Mouse (Mus musculus): ENCODE results near the gene Zfp410. TPM values are rescaled to one million over a fixed set of nuclear protein-coding genes. Genes with fewer than 3 reads are reported as not detected.

The Zfp410 gene
- polyA plus RNA-seq, 1 experiment: 59.5 TPM

DNA sequence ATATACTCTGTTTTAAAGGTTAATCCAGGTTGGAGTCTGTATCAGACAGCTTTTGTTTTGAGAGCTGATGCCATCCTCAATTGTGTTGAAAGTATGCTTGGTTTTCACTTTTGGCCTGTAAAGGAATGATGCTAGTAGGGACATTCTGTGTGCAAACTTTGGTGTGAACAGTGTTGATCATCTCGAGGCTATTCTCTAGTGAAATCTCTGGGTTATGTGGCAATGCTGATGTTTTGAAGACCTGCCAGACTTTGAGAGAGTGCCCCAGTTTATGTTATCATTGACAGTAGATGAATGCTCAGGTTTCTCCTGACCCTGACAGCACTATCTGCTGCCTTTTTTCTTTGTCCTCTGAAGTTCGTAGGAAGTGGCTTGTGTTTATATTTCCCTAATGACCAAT lies 46.2 kb downstream of the Zfp410 start:
- no peak for DNase-seq (ENCODE audit: low read depth)
- TF ChIP-seq POLR2A (IDR thresholded peaks at IDR 0.05; ENCODE audit: borderline replicate concordance, extremely low read depth, insufficient read depth, insufficient read length, poor library complexity, severe bottlenecking) (no peak), CTCF (IDR thresholded peaks at IDR 0.05; ENCODE audit: borderline replicate concordance, extremely low read depth, insufficient read depth, insufficient read length) (no peak)

DNA sequence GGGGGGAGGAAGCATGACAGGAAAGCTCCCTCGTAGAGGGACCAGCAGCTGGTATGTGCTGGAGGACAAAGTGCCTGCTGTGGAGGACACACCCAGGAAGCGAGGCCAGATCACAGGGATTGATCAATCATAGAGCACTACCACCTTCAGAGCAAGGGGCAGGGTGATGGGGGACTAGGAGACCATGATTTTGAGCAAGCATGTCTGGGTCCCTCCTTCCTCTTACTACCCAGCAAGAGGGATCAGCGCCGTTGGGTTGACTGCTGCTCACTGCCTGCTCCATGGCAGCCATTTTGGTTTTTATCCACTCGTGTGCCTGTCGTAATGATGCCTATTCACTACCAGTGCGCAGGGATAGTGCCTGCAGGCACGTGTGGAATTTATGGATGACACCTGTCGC lies 47.6 kb downstream of the Zfp410 start:
- TF ChIP-seq CTCF (IDR thresholded peaks at IDR 0.05; ENCODE audit: borderline replicate concordance, extremely low read depth, insufficient read depth, insufficient read length): no peak
- no peak for TF ChIP-seq POLR2A (IDR thresholded peaks at IDR 0.05; ENCODE audit: borderline replicate concordance, extremely low read depth, insufficient read depth, insufficient read length, poor library complexity, severe bottlenecking)
- DNase-seq (ENCODE audit: low read depth): no peak

DNA sequence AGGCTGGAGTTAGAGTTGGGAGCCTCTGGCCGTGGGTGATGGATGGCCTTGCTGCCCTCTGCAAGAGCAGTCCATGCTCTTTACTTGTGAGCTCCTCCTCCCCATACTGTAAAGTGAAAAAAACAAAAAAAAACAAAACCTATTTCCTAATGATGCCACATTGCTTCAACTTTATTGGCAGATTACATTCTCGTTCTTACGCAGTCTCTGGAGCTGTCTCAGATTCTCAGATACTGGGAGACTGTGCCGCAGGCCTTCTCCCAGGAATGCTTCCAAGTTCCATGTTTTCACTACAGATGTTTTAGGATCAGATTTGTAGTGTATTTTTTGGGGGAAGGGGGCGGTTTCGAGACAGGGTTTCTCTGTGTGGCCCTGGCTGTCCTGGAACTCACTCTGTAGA lies 48.5 kb downstream of the Zfp410 start:
- TF ChIP-seq CTCF (IDR thresholded peaks at IDR 0.05; ENCODE audit: borderline replicate concordance, extremely low read depth, insufficient read depth, insufficient read length) (no peak), POLR2A (IDR thresholded peaks at IDR 0.05; ENCODE audit: borderline replicate concordance, extremely low read depth, insufficient read depth, insufficient read length, poor library complexity, severe bottlenecking) (no peak)

DNA sequence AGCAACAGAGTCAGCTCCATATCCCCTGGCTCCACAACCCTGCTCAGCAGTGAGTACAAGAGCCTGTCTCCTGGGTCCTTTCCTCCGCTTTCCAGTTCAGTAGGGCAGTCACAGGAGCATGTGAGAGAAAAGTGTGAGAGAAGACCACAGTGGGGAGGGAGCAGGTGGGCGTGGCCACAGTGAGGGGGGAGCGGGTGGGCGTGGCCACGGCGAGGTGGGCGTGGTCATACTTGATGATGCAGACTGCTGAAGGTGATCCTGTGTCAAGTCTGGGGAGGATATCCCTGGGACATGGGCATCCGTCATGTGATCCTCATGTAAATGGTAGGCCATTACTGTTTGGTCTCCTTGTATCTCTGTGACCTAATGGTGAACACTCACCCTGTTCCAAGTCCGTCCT lies 50.3 kb downstream of the Zfp410 start:
- no peak for DNase-seq (ENCODE audit: low read depth)
- TF ChIP-seq POLR2A (IDR thresholded peaks at IDR 0.05; ENCODE audit: borderline replicate concordance, extremely low read depth, insufficient read depth, insufficient read length, poor library complexity, severe bottlenecking) (no peak), CTCF (IDR thresholded peaks at IDR 0.05; ENCODE audit: borderline replicate concordance, extremely low read depth, insufficient read depth, insufficient read length) (no peak)

More for the DNA sequence above, 48.5 kb downstream of the Zfp410 start:
- no peak for DNase-seq (ENCODE audit: low read depth)

DNA sequence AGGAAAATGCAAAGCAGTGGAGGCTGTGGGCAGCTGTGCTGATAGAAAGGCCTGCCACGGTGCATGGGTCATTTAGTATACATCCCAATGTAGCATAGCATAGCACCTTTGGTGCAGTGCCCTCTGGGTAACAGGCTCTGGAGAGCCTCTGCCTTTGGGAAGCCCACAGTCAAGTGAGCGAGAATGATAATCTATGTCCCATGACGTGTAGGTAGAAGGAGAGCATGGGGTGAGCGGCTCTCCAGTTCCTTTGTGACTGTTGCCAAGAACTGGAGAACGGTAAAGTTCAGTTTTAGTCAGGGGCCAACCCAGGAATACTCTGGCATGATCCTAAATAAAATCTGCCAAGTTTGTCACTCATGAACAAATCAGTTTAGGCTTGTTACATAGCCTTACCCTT lies 55.0 kb downstream of the Zfp410 start:
- TF ChIP-seq CTCF (IDR thresholded peaks at IDR 0.05; ENCODE audit: borderline replicate concordance, extremely low read depth, insufficient read depth, insufficient read length) (no peak), POLR2A (IDR thresholded peaks at IDR 0.05; ENCODE audit: borderline replicate concordance, extremely low read depth, insufficient read depth, insufficient read length, poor library complexity, severe bottlenecking) (no peak)
- no peak for DNase-seq (ENCODE audit: low read depth)

DNA sequence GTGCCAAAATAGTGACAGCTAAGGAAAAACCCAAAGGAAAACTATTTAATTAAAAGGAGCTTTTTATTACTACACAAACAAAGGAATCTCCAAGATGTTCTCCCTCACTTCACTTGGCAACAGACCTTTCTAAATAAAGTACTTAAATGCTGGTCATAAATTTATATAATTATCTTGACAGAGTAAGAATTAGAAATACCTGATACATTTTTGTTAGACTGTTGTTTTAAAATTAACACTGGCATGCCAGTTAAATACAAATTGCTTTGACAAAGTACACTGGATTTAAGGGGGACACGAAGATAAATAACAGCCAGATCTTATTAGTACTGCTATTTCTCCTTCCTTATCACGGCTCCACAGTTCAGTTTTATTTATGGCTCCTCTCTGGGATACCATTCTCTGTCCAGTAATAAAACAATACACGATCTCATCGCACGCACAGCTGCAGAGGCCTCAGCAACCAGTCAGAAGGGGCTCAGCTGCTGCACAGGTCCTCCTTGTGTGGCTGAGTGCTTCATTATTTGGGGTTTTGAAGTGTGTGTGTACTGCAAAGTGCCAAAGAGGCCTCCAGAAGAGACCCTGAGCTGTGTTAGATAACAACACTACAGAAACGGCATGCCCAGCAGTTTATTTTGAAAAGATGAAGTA lies 57.3 kb downstream of the Zfp410 start:
- peak; percentile 3 for DNase-seq (ENCODE audit: low read depth)
- TF ChIP-seq CTCF (IDR thresholded peaks at IDR 0.05; ENCODE audit: borderline replicate concordance, extremely low read depth, insufficient read depth, insufficient read length): no peak
- TF ChIP-seq POLR2A (IDR thresholded peaks at IDR 0.05; ENCODE audit: borderline replicate concordance, extremely low read depth, insufficient read depth, insufficient read length, poor library complexity, severe bottlenecking): no peak

DNA sequence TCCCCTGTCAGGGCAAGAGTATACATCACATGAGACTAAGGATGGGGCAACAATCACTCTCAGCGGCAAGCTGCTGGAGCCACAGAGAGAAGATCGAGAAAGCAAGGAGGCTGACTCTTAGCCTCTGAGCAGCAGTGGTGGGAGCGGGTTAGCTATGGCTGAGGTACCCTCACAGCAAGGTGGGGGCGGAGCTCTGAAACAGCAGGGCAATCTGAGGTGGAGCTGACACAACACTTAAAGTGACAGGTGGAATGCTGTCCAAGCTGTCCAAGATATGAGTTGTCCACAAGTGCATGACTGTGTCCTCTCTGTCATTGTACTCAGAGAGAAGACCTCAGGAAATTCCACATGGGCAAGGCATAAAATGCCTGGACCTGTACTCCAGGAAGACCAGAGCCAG lies 65.7 kb downstream of the Zfp410 start:
- TF ChIP-seq POLR2A (IDR thresholded peaks at IDR 0.05; ENCODE audit: borderline replicate concordance, extremely low read depth, insufficient read depth, insufficient read length, poor library complexity, severe bottlenecking) (no peak), CTCF (IDR thresholded peaks at IDR 0.05; ENCODE audit: borderline replicate concordance, extremely low read depth, insufficient read depth, insufficient read length) (no peak)
- DNase-seq (ENCODE audit: low read depth): no peak

DNA sequence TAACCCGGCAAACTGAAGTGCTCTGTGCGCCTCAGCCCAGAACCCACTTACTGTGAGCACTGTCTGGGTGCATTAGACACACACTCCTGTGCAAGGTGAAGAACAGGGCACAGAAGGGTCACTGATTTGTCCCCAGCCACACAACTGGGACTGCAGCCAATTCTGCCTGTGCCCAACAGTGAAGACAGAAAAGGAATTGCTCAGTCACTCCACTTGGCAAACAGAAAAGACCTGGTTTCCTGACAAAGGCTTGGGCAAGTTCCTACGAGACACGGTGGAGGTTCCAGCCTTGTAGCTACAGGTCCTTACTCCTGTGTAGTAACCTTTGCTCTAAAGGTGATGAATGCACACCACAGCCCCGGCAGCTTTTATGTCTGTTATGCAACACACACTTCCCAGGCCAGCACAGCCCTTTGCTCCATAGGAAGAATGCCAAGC lies 68.0 kb downstream of the Zfp410 start:
- TF ChIP-seq CTCF (IDR thresholded peaks at IDR 0.05; ENCODE audit: borderline replicate concordance, extremely low read depth, insufficient read depth, insufficient read length): no peak
- no peak for TF ChIP-seq POLR2A (IDR thresholded peaks at IDR 0.05; ENCODE audit: borderline replicate concordance, extremely low read depth, insufficient read depth, insufficient read length, poor library complexity, severe bottlenecking)
- peak; percentile 45 for DNase-seq (ENCODE audit: low read depth)

DNA sequence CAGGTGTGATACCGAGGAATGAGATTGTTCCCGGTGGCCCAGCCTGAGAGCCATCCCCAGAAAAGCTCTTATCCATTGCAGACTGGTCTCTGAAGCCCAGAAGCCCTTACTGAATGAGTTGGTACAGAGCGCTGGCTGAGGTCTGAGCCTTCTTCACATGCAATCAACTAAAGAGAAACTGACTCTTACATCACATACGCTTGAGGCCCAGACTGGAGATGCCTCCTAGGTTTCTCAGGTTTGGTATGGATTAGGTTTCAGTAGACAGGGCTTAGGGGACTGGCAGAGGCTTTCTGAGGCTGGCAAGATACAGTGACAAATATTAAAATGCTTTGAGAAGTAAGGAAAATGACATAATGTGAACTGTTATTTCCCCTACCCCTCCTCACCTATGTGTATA lies 68.8 kb downstream of the Zfp410 start:
- DNase-seq (ENCODE audit: low read depth): no peak

DNA sequence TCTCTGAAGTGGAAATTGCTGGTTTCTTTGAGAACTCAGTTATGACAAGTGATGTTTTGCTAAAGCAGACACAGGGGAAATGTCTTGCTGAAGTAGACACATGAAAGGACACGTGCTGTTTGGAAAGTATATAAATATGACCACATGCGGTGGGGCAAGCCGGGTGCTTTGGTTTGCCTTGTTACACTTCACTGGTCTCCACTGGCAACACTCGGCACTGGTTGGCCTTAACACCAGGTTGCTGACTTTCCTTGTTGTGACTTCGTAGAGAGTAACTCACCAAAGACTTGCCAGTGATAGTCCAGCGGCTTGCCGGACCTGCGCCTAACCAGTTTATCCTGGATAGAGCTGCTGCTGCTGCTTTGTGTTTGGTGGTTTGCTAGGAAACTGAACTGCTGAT lies 71.4 kb downstream of the Zfp410 start:
- DNase-seq (ENCODE audit: low read depth): no peak
- TF ChIP-seq POLR2A (IDR thresholded peaks at IDR 0.05; ENCODE audit: borderline replicate concordance, extremely low read depth, insufficient read depth, insufficient read length, poor library complexity, severe bottlenecking) (no peak), CTCF (IDR thresholded peaks at IDR 0.05; ENCODE audit: borderline replicate concordance, extremely low read depth, insufficient read depth, insufficient read length) (no peak)

More for the DNA sequence above, 68.8 kb downstream of the Zfp410 start:
- TF ChIP-seq POLR2A (IDR thresholded peaks at IDR 0.05; ENCODE audit: borderline replicate concordance, extremely low read depth, insufficient read depth, insufficient read length, poor library complexity, severe bottlenecking): no peak
- no peak for TF ChIP-seq CTCF (IDR thresholded peaks at IDR 0.05; ENCODE audit: borderline replicate concordance, extremely low read depth, insufficient read depth, insufficient read length)

DNA sequence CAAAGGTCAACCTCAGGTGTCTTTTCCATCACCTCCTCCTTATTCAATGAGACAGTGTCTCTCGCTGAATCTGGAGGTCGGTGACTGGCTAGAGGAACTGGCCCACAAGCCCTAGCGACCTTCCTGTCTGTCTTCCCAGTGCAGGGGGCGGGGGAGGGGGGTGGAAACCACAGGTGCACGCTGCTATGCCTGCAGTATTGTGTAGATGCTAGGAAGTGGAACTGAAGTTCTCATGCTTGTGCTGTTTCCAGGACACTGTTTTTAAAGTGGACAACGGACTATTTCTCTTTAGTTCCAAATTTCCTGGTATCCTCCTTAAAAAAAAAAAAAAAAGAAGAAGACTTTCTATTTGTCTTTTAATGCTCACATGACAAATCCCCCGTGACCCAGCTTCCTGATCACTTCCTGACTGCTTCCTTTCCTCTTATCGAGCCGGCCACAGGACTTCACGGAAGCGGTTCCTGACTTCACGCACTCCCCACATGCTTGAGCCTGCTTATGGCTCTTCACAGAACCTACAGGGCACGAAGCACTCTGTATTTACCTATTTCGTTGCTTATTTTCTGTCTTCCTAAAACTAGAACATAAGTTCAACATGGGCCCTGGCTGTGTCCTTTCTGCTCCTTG lies 72.2 kb downstream of the Zfp410 start:
- TF ChIP-seq CTCF (IDR thresholded peaks at IDR 0.05; ENCODE audit: borderline replicate concordance, extremely low read depth, insufficient read depth, insufficient read length) (no peak), POLR2A (IDR thresholded peaks at IDR 0.05; ENCODE audit: borderline replicate concordance, extremely low read depth, insufficient read depth, insufficient read length, poor library complexity, severe bottlenecking) (no peak)
- no peak for DNase-seq (ENCODE audit: low read depth)

DNA sequence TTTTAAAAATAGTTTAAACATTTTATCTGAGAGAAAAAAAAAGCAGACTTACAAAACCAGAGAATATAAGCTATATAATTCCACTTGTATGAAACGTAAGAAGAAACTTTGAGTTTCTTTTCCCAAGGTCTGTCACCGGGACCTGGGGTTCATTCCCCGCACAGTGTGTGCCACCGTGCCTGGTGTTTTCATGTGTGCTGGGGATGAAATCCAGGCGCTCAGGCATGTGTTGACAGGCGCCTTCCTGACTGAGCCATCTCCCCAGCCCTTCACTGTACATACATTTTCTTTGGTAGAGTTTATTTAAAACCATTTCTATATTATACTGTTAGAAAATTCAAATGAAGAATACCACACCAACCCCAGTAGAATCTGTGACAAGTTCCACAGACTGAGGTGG lies 73.7 kb downstream of the Zfp410 start:
- DNase-seq (ENCODE audit: low read depth): no peak
- TF ChIP-seq CTCF (IDR thresholded peaks at IDR 0.05; ENCODE audit: borderline replicate concordance, extremely low read depth, insufficient read depth, insufficient read length) (no peak), POLR2A (IDR thresholded peaks at IDR 0.05; ENCODE audit: borderline replicate concordance, extremely low read depth, insufficient read depth, insufficient read length, poor library complexity, severe bottlenecking) (no peak)

All from brain, embryonic 14.5 days (tissue).